In genomic region chr3:50689375-50689774, GRCm38 (mm10) we compare ENCODE assay signal across 30 mouse cellular contexts.
DNase-seq lines count a peak whose midpoint lies in the region; ATAC-seq lines count a peak whose summit lies in the region.
"Had no signal": no experiment of that assay in that cellular context is flagged by ENCODE, and none has a peak within 500 bp of the region (broad histone marks: within the 10 kb centered on the region; RNA-seq: fewer than 3 reads in every experiment).

No protein-coding gene starts in this region.

- no peak for ATAC-seq in midbrain, embryonic 14.5 days (ENCODE audit: low FRiP score, low TSS enrichment)
- ATAC-seq: forebrain, embryonic 15.5 days; hindbrain, embryonic 16.5 days; Patski had no signal

- H3K36me3 ChIP-seq in midbrain, embryonic 14.5 days (ENCODE audit: control insufficient read depth, insufficient read depth, low read length), result no peaks in the 10 kb centered on the region
- H3K36me3 ChIP-seq in midbrain, embryonic 10.5 days, result no peaks in the 10 kb centered on the region
- H3K36me3 ChIP-seq: embryonic facial prominence, embryonic 10.5 days; embryonic facial prominence, embryonic 13.5 days; forebrain, embryonic 12.5 days; forebrain, embryonic 15.5 days; G1E; heart, embryonic 15.5 days; hindbrain, embryonic 10.5 days; hindbrain, embryonic 13.5 days had no signal

- no peak overlapping the region for H3K4me3 ChIP-seq in midbrain, embryonic 14.5 days (replicated peaks; ENCODE audit: low read depth, low read length)
- no peak overlapping the region for H3K4me3 ChIP-seq in midbrain, embryonic 10.5 days
- H3K4me3 ChIP-seq: embryonic facial prominence, embryonic 10.5 days; embryonic facial prominence, embryonic 13.5 days; erythroblast, embryonic 14.5 days; forebrain, embryonic 12.5 days; forebrain, embryonic 15.5 days; heart, embryonic 15.5 days; hindbrain, embryonic 10.5 days; hindbrain, embryonic 13.5 days had no signal

- H3K4me1 ChIP-seq in midbrain, embryonic 14.5 days (ENCODE audit: control insufficient read depth, insufficient read depth, low read length), result no peaks in the 10 kb centered on the region
- peaks cover 6% of the 10 kb centered on the region; the same call in 1 of the 2 replicates for H3K4me1 ChIP-seq in midbrain, embryonic 10.5 days
- H3K4me1 ChIP-seq: heart, embryonic 15.5 days had no signal

- no peak overlapping the region for H3K4me2 ChIP-seq in midbrain, embryonic 14.5 days (ENCODE audit: low read length)
- H3K4me2 ChIP-seq: embryonic facial prominence, embryonic 13.5 days; forebrain, embryonic 12.5 days; forebrain, embryonic 15.5 days; heart, embryonic 11.5 days; heart, embryonic 15.5 days; hindbrain, embryonic 13.5 days had no signal

- no peaks in the 10 kb centered on the region for H3K9me3 ChIP-seq in midbrain, embryonic 14.5 days (ENCODE audit: control insufficient read depth, low read length)
- no peaks in the 10 kb centered on the region for H3K9me3 ChIP-seq in midbrain, embryonic 10.5 days (replicated peaks)
- H3K9me3 ChIP-seq: embryonic facial prominence, embryonic 10.5 days; embryonic facial prominence, embryonic 13.5 days; forebrain, embryonic 12.5 days; forebrain, embryonic 15.5 days; G1E; heart, embryonic 15.5 days; hindbrain, embryonic 10.5 days; hindbrain, embryonic 13.5 days had no signal

- 87% methylated on average over 5 of the region's 5 CpGs for WGBS in midbrain, embryonic 14.5 days
- 91% methylated on average over 5 of the region's 5 CpGs for WGBS in midbrain, embryonic 10.5 days

- no peak overlapping the region for H3K9ac ChIP-seq in midbrain, embryonic 14.5 days (replicated peaks; ENCODE audit: low read length)
- H3K9ac ChIP-seq: embryonic facial prominence, embryonic 13.5 days; forebrain, embryonic 12.5 days; forebrain, embryonic 15.5 days; heart, embryonic 15.5 days; hindbrain, embryonic 13.5 days had no signal

- H3K27ac ChIP-seq in midbrain, embryonic 14.5 days (replicated peaks; ENCODE audit: low read depth, low read length), result 0 out of 2 replicates have a peak overlapping the region, but pooled peaks have one; percentile 8
- H3K27ac ChIP-seq in midbrain, embryonic 10.5 days (replicated peaks), result no peak overlapping the region
- H3K27ac ChIP-seq: embryonic facial prominence, embryonic 10.5 days; embryonic facial prominence, embryonic 13.5 days; forebrain, embryonic 12.5 days; forebrain, embryonic 15.5 days; heart, embryonic 15.5 days; hindbrain, embryonic 10.5 days; hindbrain, embryonic 13.5 days had no signal

- no peaks in the 10 kb centered on the region for H3K27me3 ChIP-seq in midbrain, embryonic 14.5 days (ENCODE audit: control insufficient read depth, insufficient read depth, low read length)
- H3K27me3 ChIP-seq in midbrain, embryonic 10.5 days (ENCODE audit: low read depth, poor library complexity, severe bottlenecking), result no peaks in the 10 kb centered on the region
- H3K27me3 ChIP-seq: CH12.LX; embryonic facial prominence, embryonic 13.5 days; forebrain, embryonic 12.5 days; forebrain, embryonic 15.5 days; heart, embryonic 15.5 days; hindbrain, embryonic 13.5 days had no signal

- DNase-seq in midbrain, embryonic 14.5 days, result no peak
- no peak for DNase-seq in midbrain, embryonic 10.5 days (ENCODE audit: low spot score)
- peak; percentile 53 for DNase-seq in thymus, postnatal 0 days (ENCODE audit: low spot score)
- peak; percentile 59 for DNase-seq in thymus, postnatal 25 days
- DNase-seq in kidney, adult 9 months, result no peak
- no peak for DNase-seq in retina, postnatal 1 day
- DNase-seq in layer of hippocampus, adult 9-11 months, result no peak
- DNase-seq: adrenal gland, adult 2 months; adrenal gland, postnatal 14 days; B cell, adult 2 months; cerebellum, adult 11 months; cerebellum, adult 9-11 months; embryo, embryonic 11 days; gastrocnemius, postnatal 10 days; gastrocnemius, postnatal 36 days; heart, postnatal 10 days; heart, postnatal 36 days had no signal

Comparison
In these comparisons a context has a peak if more than half of its experiments do, and no peak if none do; other contexts are left out.
1. DNase-seq: peak in thymus, postnatal 0 days (single experiment) and thymus, postnatal 25 days (single experiment); none in midbrain, embryonic 14.5 days (single experiment), midbrain, embryonic 10.5 days (single experiment), kidney, adult 9 months (single experiment), retina, postnatal 1 day (single experiment) and layer of hippocampus, adult 9-11 months (single experiment).